Mouse (Mus musculus) CH12.LX (cell line): ENCODE measurements around the gene Thrap3. TPM values are rescaled to one million over a fixed set of nuclear protein-coding genes. Genes with fewer than 3 reads are reported as not detected.

ENCODE experiments used
- DNase-seq: peaks from one replicate; pipeline ENCODE4 v3.0.0-alpha.2; 2013; ENCODE audit errors: extremely low read depth
- H3K27ac ChIP-seq: 2 replicates; pipeline ENCODE4 v1.5.1; 2012; ENCODE audit warnings: low read depth, mild to moderate bottlenecking, control low read depth, moderate library complexity; ENCODE audit not compliant: insufficient read depth
- H3K27me3 ChIP-seq: replicated peaks from 2 replicates; pipeline ENCODE3; 2012; ENCODE audit warnings: inconsistent platforms
- H3K36me3 ChIP-seq, 2 experiments: replicated peaks in 1 of 2; 2 replicates each; pipeline versions ENCODE3 to v1.6.1; 2012; ENCODE audit warnings: inconsistent platforms in 1 of 2, low read length in 1 of 2, mild to moderate bottlenecking in 1 of 2, mixed read lengths in 1 of 2, moderate library complexity in 1 of 2; ENCODE audit not compliant: control insufficient read depth in 1 of 2, insufficient read depth in 1 of 2
- H3K4me1 ChIP-seq, 2 experiments: 2 replicates each; pipeline ENCODE4 v1.6.1; 2012; ENCODE audit warnings: inconsistent platforms in 1 of 2, moderate library complexity in 1 of 2; ENCODE audit not compliant: insufficient read depth in 2 of 2, control insufficient read depth in 1 of 2
- H3K4me2 ChIP-seq: 2 replicates; pipeline ENCODE4 v1.6.1; 2012; ENCODE audit warnings: low read depth, mild to moderate bottlenecking, control low read depth; ENCODE audit not compliant: poor library complexity, insufficient read depth, severe bottlenecking
- H3K4me3 ChIP-seq, 3 experiments: fragments of 150-350 bp in 1 of 3; sonication (generic) in 1 of 3; replicated peaks in 1 of 3; 2 replicates each; pipeline versions ENCODE3 to v1.5.1; 2011 to 2012; ENCODE audit warnings: low read depth in 2 of 3, low read length in 2 of 3, mild to moderate bottlenecking in 2 of 3, moderate library complexity in 2 of 3, control low read depth in 1 of 3, improper control_type of control experiment in 1 of 3, inconsistent platforms in 1 of 3, mixed read lengths in 1 of 3; ENCODE audit not compliant: poor library complexity in 1 of 3
- H3K79me2 ChIP-seq: replicated peaks from 2 replicates; pipeline ENCODE4 v1.6.1; 2012; ENCODE audit warnings: mild to moderate bottlenecking, moderate library complexity; ENCODE audit not compliant: control insufficient read depth, poor library complexity, insufficient read depth, severe bottlenecking; ENCODE audit errors: extremely low read depth
- H3K9ac ChIP-seq: 2 replicates; pipeline ENCODE4 v1.6.1; 2012; ENCODE audit warnings: low read depth, mild to moderate bottlenecking, control low read depth, moderate library complexity; ENCODE audit not compliant: insufficient read depth
- H3K9me3 ChIP-seq: replicated peaks from 2 replicates; pipeline ENCODE3; 2012; ENCODE audit warnings: low read length, inconsistent platforms, mixed read lengths
- BHLHE40 ChIP-seq: IDR thresholded peaks from 2 replicates; pipeline ENCODE4 v1.6.1; 2011; ENCODE audit warnings: mild to moderate bottlenecking, low read depth, low read length, improper control_type of control experiment
- CHD1 ChIP-seq: IDR thresholded peaks from 2 replicates; pipeline ENCODE4 v1.6.1; 2012; ENCODE audit warnings: low read depth, low read length, improper control_type of control experiment, inconsistent platforms
- CTCF ChIP-seq, 2 experiments: IDR thresholded peaks in 1 of 2; conservative IDR thresholded peaks in 1 of 2; 2 replicates each; pipeline ENCODE4 v1.5.1; 2011 to 2012; ENCODE audit warnings: low read depth in 2 of 2, low read length in 2 of 2, improper control_type of control experiment in 1 of 2, inconsistent platforms in 1 of 2, mild to moderate bottlenecking in 1 of 2, moderate library complexity in 1 of 2
- E2F4 ChIP-seq: IDR thresholded peaks from 2 replicates; pipeline ENCODE4 v1.6.1; 2011; ENCODE audit warnings: low read depth, low read length, improper control_type of control experiment; ENCODE audit not compliant: insufficient replicate concordance
- ELF1 ChIP-seq: IDR thresholded peaks from 2 replicates; pipeline ENCODE4 v1.6.1; 2014; ENCODE audit warnings: low read depth, mild to moderate bottlenecking, inconsistent platforms, low read length, improper control_type of control experiment
- EP300 ChIP-seq: IDR thresholded peaks from 2 replicates; pipeline ENCODE4 v1.6.1; 2011; ENCODE audit warnings: low read length, improper control_type of control experiment
- HCFC1 ChIP-seq: IDR thresholded peaks from 2 replicates; pipeline ENCODE4 v1.6.1; 2012; ENCODE audit warnings: low read depth, mild to moderate bottlenecking, inconsistent platforms, low read length, improper control_type of control experiment
- JUND ChIP-seq: conservative IDR thresholded peaks from 2 replicates; pipeline ENCODE4 v1.6.1; 2011; ENCODE audit warnings: low read depth, low read length, improper control_type of control experiment
- KAT2A ChIP-seq: IDR thresholded peaks from 2 replicates; pipeline ENCODE4 v1.6.1; 2012; ENCODE audit warnings: low read length, improper control_type of control experiment, inconsistent platforms; ENCODE audit not compliant: insufficient replicate concordance
- MAX ChIP-seq: IDR thresholded peaks from 2 replicates; pipeline ENCODE4 v1.6.1; 2011; ENCODE audit warnings: low read length, improper control_type of control experiment
- MEF2A ChIP-seq: IDR thresholded peaks from 2 replicates; pipeline ENCODE4 v1.6.1; 2014; ENCODE audit warnings: low read depth, mild to moderate bottlenecking, inconsistent platforms, low read length, improper control_type of control experiment, borderline replicate concordance
- MXI1 ChIP-seq: IDR thresholded peaks from 2 replicates; pipeline ENCODE4 v1.6.1; 2011; ENCODE audit warnings: mild to moderate bottlenecking, low read depth, low read length, improper control_type of control experiment
- NELFE ChIP-seq: IDR thresholded peaks from 2 replicates; pipeline ENCODE4 v1.6.1; 2011; ENCODE audit warnings: low read depth, low read length, improper control_type of control experiment
- POLR2AphosphoS2 ChIP-seq: IDR thresholded peaks from 2 replicates; pipeline ENCODE4 v1.6.1; 2011; ENCODE audit warnings: low read depth, low read length, improper control_type of control experiment
- RAD21 ChIP-seq: IDR thresholded peaks from 2 replicates; pipeline ENCODE4 v1.6.1; 2011; ENCODE audit warnings: low read depth, mild to moderate bottlenecking, low read length, improper control_type of control experiment, moderate library complexity
- RCOR1 ChIP-seq: conservative IDR thresholded peaks from 2 replicates; pipeline ENCODE4 v1.6.1; 2012; ENCODE audit warnings: low read depth, mild to moderate bottlenecking, inconsistent platforms, low read length, improper control_type of control experiment
- SMC3 ChIP-seq: IDR thresholded peaks from 2 replicates; pipeline ENCODE4 v1.6.1; 2011; ENCODE audit warnings: low read depth, low read length, improper control_type of control experiment
- TBP ChIP-seq: conservative IDR thresholded peaks from 2 replicates; pipeline ENCODE4 v1.6.1; 2011; ENCODE audit warnings: low read depth, low read length, improper control_type of control experiment
- TCF12 ChIP-seq: IDR thresholded peaks from 2 replicates; pipeline ENCODE4 v1.6.1; 2014; ENCODE audit warnings: low read depth, mild to moderate bottlenecking, inconsistent platforms, low read length, improper control_type of control experiment
- USF1 ChIP-seq: IDR thresholded peaks from 2 replicates; pipeline ENCODE4 v1.6.1; 2014; ENCODE audit warnings: low read depth, mild to moderate bottlenecking, inconsistent platforms, low read length, improper control_type of control experiment
- ZC3H11A ChIP-seq: IDR thresholded peaks from 2 replicates; pipeline ENCODE4 v1.6.1; 2012; ENCODE audit warnings: low read depth, mild to moderate bottlenecking, inconsistent platforms, low read length, improper control_type of control experiment
- ZKSCAN1 ChIP-seq: IDR thresholded peaks from 2 replicates; pipeline ENCODE4 v1.6.1; 2012; ENCODE audit warnings: low read depth, inconsistent platforms, low read length, improper control_type of control experiment, borderline replicate concordance
- ZMIZ1 ChIP-seq: IDR thresholded peaks from 2 replicates; pipeline ENCODE4 v1.6.1; 2012; ENCODE audit warnings: low read depth, mild to moderate bottlenecking, inconsistent platforms, low read length, improper control_type of control experiment
- ZNF384 ChIP-seq: IDR thresholded peaks from 2 replicates; pipeline ENCODE4 v1.6.1; 2012; ENCODE audit warnings: low read depth, low read length, improper control_type of control experiment, inconsistent platforms
- dilution Hi-C: fragments of 300-500 bp; cut with MboI; formaldehyde crosslinking; loops from 2 replicates; pipeline ENCODE4 v1.14.3; 2020; ENCODE audit warnings: low sequenced_read_pairs; ENCODE audit not compliant: extremely low pct_unique_long_range_greater_than_20kb, extremely low pct_ligation_motif_present
- in situ Hi-C: fragments of 300-500 bp; cut with MboI; formaldehyde crosslinking; loops from 3 replicates; pipeline ENCODE4 v1.14.3; 2019; ENCODE audit warnings: low sequenced_read_pairs, low pct_ligation_motif_present, low pct_unique_long_range_greater_than_20kb, mixed read lengths
- polyA plus RNA-seq: library from polyadenylated mRNA; unstranded; fragments of >175 nt; gene quantifications from 2 replicates; pipeline ENCODE4 v1.2.1, GENCODE M21; 2012; ENCODE audit warnings: low read depth; ENCODE audit not compliant: insufficient read length
- total RNA-seq, 2 experiments: library from RNA; depleted of rRNA; stranded (reverse); fragments of 300-350 nt in 1 of 2; fragments of >200 nt in 1 of 2; gene quantifications; 2 replicates each; pipeline ENCODE4 v1.2.3; 2012 to 2014

Thrap3 gene
- total and polyA plus RNA-seq, 3 experiments: 140 to 327 (median 183) TPM

- Histone ChIP-seq H3K27ac (no peak overlapping the region), H3K4me2 (no peak overlapping the region), H3K79me2 (peaks cover 7% of the 10 kb centered on the region; the same call in 1 of the 2 replicates), H3K4me3 (no peak overlapping the region), H3K9me3 (no peaks in the 10 kb centered on the region), H3K27me3 (no peaks in the 10 kb centered on the region), H3K4me1 (peaks cover 0 to 37% of the 10 kb centered on the region in 2 experiments; a peak in 2 of 4 replicates), H3K36me3 (peaks cover 0 to 81% of the 10 kb centered on the region in 2 experiments), H3K9ac (no peak overlapping the region)
- TF ChIP-seq KAT2A (no peak), ZKSCAN1 (no peak), JUND (no peak), SMC3 (no peak), HCFC1 (no peak), CTCF (conservative IDR thresholded peaks at IDR 0.05 in 1 of 2, IDR thresholded peaks at IDR 0.05 in 1 of 2; ENCODE audit: low read depth in 2 of 2, low read length in 2 of 2) (no peak), NELFE (no peak), RAD21 (no peak), MXI1 (no peak), EP300 (no peak), ZC3H11A (no peak), POLR2AphosphoS2 (no peak), E2F4 (no peak), TBP (no peak), RCOR1 (no peak), CHD1 (no peak)
- in situ Hi-C loops (no loop called here), dilution Hi-C loops (no loop called here)
- DNase-seq: no peak
Measured at GRCm38 (mm10) chr4:126248261-126248868, 45.8 kb upstream of the Thrap3 start.

- TF ChIP-seq ZMIZ1: no peak
- no peak for TF ChIP-seq MEF2A
- no peak for TF ChIP-seq BHLHE40
- TF ChIP-seq TCF12: no peak
- no peak for TF ChIP-seq ZNF384
- TF ChIP-seq USF1: no peak
- TF ChIP-seq KAT2A: no peak
- no peak for TF ChIP-seq E2F4
- no peak for TF ChIP-seq MAX
- no peak for TF ChIP-seq MXI1
- no peak for TF ChIP-seq EP300
- TF ChIP-seq ELF1: no peak
- TF ChIP-seq, all 38 proteins: peak for 0
- Histone ChIP-seq H3K27me3 (no peaks in the 10 kb centered on the region), H3K36me3 (peaks cover 12 to 84% of the 10 kb centered on the region in 2 experiments), H3K4me2 (no peak overlapping the region), H3K9me3 (no peaks in the 10 kb centered on the region), H3K4me1 (peaks cover 0 to 29% of the 10 kb centered on the region in 2 experiments; a peak in 2 of 4 replicates), H3K4me3 (no peak overlapping the region), H3K79me2 (0 out of 2 replicates have a peak, but pooled peaks cover 6% of the 10 kb centered on the region), H3K9ac (no peak overlapping the region), H3K27ac (no peak overlapping the region)
- in situ Hi-C loops (no loop called here), dilution Hi-C loops (no loop called here)
- DNase-seq: no peak
Measured at GRCm38 (mm10) chr4:126246202-126246889, 43.8 kb upstream of the Thrap3 start.
